Mouse (Mus musculus): ENCODE data around the gene Ivd.

Gene Ivd

GRCm38 (mm10) chr2:118882840-118883679 lies 21.3 kb downstream of the Ivd start:
- DNase-seq = peak; percentile 92

DNA sequence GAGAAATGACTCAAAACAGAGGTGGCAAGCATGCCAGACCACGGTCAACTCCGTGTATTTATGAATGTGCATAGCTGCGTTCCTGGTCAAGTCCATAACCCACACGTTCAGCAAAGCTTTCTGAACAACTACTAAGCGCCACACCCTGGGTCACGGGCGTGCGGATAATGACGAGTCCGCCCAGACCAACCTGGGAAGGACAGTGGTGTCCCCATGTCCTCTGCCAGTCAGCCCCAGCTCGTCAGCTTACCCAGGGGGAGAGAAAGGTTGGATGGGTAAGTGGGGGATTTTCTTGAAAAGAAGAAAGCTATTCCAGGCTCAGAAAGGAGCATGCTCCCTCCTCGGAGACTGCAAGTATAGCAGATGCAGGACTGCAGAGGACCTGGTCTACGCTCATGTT lies 25.7 kb downstream of the Ivd start:
- no peak for DNase-seq

- no peak for DNase-seq
Measured at GRCm38 (mm10) chr2:118887845-118888548, 26.2 kb downstream of the Ivd start.

- DNase-seq = no peak
Measured at GRCm38 (mm10) chr2:118891173-118891572, 29.4 kb downstream of the Ivd start.

DNA sequence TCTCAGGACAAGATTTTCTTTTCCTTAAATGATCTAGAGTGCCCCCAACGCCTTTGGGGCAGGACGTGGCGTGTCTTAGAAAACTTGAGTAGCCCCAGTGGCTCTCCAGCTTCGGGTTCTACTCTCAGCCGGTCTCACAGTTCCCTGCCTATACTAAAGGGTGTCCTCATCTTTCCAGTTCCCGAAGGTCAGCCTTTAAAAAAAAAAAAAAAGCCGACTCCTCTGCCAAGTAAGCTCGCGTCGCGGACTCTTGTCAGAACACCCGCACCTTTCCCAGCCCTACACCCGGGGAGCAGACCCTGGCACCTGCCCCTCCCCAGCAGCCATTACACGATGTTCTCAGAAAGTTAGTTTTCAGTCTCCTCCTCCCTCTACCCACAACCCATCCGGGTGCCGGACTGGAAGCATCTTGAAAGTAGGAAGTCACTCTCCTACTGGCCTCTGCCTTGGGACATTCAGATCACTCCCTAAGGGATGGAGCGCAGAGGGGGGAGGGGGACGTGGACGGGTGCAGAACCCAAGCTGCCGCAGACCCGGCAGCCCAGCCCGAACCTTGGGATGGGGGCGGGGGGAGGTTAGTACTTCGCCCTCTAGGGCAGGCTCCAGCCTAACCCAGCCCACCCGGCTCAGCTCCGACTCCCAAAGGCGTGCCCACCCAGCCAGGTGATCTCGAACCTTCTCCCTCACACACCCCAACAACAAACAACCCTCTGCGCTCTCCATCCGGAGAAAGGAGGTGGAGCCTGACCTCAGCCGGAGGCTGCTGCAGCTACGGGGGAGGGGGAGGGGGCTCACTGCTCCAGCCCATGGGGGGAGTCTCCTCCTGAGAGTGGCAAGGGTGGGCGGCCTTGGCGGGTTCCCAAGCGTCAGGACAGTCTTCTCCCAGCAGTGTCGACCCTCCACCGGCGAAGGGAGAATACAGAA lies 34.5 kb downstream of the Ivd start:
- DNase-seq = peak; percentile 73

DNA sequence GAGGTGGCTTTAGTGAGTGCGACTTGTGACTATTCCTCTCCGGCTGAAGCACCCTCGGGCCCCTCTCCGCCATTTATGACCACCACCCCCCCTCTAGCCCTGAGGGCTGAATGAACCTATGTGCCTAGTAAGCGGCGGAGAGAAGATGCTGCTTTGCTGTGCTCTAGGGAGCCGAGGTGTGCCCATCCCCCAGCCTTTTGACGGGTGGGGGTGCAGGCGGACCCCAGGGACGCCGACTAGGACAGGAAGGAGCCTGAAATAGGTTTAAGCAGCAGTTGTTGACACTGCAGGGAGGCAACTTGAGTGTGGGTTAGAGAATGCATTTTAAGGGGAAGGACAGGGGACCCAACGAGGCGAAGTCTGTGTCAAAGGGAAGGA lies 35.1 kb downstream of the Ivd start:
- DNase-seq = peak; percentile 54

GRCm38 (mm10) chr2:118897392-118897791 lies 35.6 kb downstream of the Ivd start:
- DNase-seq = no peak

GRCm38 (mm10) chr2:118897808-118898207 lies 36.1 kb downstream of the Ivd start:
- DNase-seq = no peak

DNA sequence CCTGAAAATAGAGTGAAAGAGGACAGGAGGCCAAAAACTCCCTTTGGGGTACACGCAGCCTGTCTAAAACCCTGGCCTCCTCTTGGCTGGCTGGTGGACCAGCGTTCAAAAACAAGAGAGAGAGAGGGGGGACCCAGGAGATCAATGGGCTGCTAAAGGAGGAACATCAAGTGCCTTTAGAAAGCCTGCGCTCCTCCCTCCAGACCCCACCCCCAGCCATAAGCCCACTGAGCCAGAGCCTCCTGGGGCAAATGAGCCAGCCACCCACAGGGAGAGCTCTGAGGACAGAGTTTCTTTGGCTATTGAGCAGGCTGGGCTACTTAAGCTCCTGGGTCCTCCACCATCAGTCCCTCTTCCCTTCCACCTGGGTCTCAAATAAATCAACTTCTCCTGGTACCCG lies 37.0 kb downstream of the Ivd start:
- no peak for DNase-seq

DNA sequence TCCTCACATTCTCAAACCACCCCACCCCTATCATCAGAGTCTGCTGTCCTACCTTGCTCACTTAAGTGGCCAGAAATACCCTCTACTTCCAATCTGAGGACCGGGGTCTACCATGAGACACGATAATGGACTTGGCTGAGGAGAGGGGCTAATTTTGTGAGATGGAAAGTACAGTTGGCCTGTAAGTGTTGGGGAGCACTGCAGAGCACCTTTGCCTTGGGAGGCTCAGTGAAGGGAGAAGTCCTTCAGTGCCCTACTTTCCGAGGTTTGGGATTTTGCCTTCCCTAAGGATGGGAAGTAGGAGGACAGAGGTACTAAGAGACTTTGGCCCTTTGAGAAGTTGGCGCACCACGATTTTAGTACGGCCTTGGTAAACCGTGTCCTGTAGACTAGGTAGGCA lies 37.6 kb downstream of the Ivd start:
- no peak for DNase-seq

GRCm38 (mm10) chr2:118899981-118900825 lies 38.4 kb downstream of the Ivd start, which contains the start of gene Bahd1:
Bahd1 (plus strand) TSS chr2:118900377.
- peak; percentile 50 for DNase-seq

GRCm38 (mm10) chr2:118900826-118901140 lies 39.0 kb downstream of the Ivd start:
- DNase-seq = peak; percentile 43

GRCm38 (mm10) chr2:118901175-118902031 lies 39.6 kb downstream of the Ivd start:
- DNase-seq = peak; percentile 98

DNA sequence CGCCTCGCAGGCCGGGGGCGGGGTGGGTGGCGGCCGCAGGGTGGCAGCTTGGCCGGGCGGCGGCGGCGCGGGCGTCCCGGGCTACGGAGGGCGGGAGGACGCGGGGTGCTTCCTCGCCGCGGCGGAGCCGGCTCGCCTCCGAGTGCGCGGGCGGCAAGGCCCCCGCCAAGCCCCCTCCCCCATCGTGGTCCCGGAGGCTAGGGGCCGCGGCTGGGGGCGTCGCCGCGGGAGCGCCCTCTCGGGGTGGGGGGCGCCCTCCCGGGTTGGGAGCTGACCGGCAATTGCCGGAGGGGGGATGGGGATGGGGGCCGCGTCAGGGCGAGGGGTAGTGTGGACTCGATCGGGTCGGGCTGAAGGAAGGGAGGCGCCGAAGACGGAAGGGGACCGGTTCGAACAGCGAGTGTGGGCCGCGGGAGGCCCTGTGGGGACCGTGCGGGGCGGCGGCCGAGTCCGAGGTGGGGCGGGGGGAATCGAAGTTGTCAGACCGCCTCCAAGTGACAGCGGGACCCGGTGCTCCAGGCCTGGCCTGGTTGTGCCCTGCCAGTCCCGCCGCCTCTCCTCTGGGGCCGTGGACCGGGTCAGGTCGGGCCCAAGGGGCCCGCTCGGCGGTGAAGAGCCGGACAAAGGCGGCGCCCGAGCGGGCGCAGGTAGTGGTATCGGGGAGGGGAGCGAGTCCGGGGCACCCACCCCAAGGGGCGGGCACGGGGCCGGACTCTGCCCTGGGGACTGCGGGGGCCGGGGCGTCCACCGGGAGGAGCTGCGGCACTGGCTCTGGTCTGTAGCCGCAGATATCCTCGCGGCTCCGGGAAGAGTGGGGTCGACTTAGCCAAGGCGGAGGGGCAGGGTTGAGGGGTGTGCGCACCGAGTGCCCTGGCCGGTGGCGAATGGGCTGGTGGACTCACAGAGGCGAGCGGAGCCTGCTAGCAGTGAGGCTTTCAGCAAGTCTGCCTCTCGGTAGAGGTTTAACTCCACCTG lies 40.6 kb downstream of the Ivd start:
- no peak for DNase-seq

GRCm38 (mm10) chr2:118903333-118903741 lies 41.6 kb downstream of the Ivd start:
- no peak for DNase-seq

DNA sequence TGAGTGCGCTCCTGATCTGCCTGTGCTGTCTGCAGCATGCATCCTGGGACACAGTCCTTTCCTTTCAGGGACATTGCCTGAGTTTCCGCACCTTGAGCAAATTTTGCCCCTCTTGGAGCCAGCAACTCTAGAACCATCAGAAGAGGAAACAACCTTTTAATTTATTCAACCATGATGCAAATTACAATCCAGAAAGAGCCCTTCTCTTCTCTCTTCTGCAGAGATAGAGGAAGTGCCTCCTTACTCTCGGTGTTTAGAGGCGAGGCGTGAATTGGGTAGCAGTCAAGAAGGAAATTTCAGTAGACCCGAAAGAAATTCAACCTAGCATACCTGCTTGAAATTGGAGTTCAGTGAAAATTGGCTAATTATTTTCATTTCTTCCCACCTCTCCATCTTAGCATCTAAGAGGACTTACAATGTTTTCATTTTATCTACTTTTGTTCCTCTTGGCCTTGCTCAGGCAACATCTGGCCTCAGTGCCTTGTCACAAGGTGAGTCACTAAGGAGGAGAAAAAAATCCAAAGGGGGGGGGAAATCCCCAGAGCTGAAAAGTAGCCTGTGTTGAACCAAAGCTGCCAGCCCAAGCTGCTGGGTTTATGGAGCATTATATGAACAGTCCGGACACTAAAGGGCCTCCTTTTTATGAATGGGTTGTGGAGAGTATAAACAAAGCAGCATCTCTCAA lies 43.8 kb downstream of the Ivd start:
- DNase-seq = no peak

- no peak for DNase-seq
Measured at GRCm38 (mm10) chr2:118906118-118906492, 44.4 kb downstream of the Ivd start.

GRCm38 (mm10) chr2:118907781-118908180 lies 46.0 kb downstream of the Ivd start:
- DNase-seq = no peak

- no peak for DNase-seq
Measured at GRCm38 (mm10) chr2:118909151-118909550, 47.4 kb downstream of the Ivd start.
